Mouse (Mus musculus) lung, adult 2 months (tissue): ENCODE measurements around the gene Crybb2.

ENCODE experiments used
- CTCF ChIP-seq: fragments of 200-500 bp; IDR thresholded peaks from 2 replicates; pipeline ENCODE4 v1.5.1; 2011; ENCODE audit warnings: mild to moderate bottlenecking, low read length, control low read depth; ENCODE audit not compliant: insufficient read depth
- POLR2A ChIP-seq: fragments of 200-500 bp; IDR thresholded peaks from 2 replicates; pipeline ENCODE4 v1.6.1; 2011; ENCODE audit warnings: low read depth, mild to moderate bottlenecking, control low read depth, low read length, borderline replicate concordance; ENCODE audit errors: extremely low read depth

- no peak for TF ChIP-seq POLR2A
- no peak for TF ChIP-seq CTCF
Observed at GRCm38 (mm10) chr5:113035094-113036047, 34.5 kb downstream of the Crybb2 start.
